Mouse (Mus musculus) R1 (cell line): ENCODE data around the gene Rffl.

Source experiments
- DNase-seq: peaks from one replicate; pipeline ENCODE4 v3.0.0-alpha.2; 2018; ENCODE audit warnings: low read depth, low spot score

Gene Rffl

GRCm38 (mm10) chr11:82874924-82875323 lies 3.9 kb upstream of the Rffl start:
- no peak for DNase-seq

- peak; percentile 89 for DNase-seq
Measured at GRCm38 (mm10) chr11:82870173-82871030, 608 bp downstream of the Rffl start.

- no peak for DNase-seq
Measured at GRCm38 (mm10) chr11:82869506-82870172, 1.4 kb downstream of the Rffl start.

- no peak for DNase-seq
Measured at GRCm38 (mm10) chr11:82867956-82868355, 3.1 kb downstream of the Rffl start.

- peak; percentile 61 for DNase-seq
Measured at GRCm38 (mm10) chr11:82866850-82867564, 4.0 kb downstream of the Rffl start.

- no peak for DNase-seq
Measured at GRCm38 (mm10) chr11:82865957-82866356, 5.1 kb downstream of the Rffl start.

- DNase-seq = no peak
Measured at GRCm38 (mm10) chr11:82863488-82863931, 7.5 kb downstream of the Rffl start.

GRCm38 (mm10) chr11:82863059-82863458 lies 8.0 kb downstream of the Rffl start:
- DNase-seq = no peak

GRCm38 (mm10) chr11:82862638-82863037 lies 8.4 kb downstream of the Rffl start:
- DNase-seq = no peak

- no peak for DNase-seq
Measured at GRCm38 (mm10) chr11:82861558-82861957, 9.5 kb downstream of the Rffl start.

GRCm38 (mm10) chr11:82860759-82861158 lies 10.3 kb downstream of the Rffl start:
- DNase-seq = no peak

- DNase-seq = peak; percentile 92
Measured at GRCm38 (mm10) chr11:82857307-82857848, 13.6 kb downstream of the Rffl start.

GRCm38 (mm10) chr11:82856032-82856431 lies 15.0 kb downstream of the Rffl start:
- no peak for DNase-seq

GRCm38 (mm10) chr11:82855327-82855973 lies 15.6 kb downstream of the Rffl start:
- DNase-seq = no peak

- DNase-seq = no peak
Measured at GRCm38 (mm10) chr11:82854111-82854510, 16.9 kb downstream of the Rffl start.

- DNase-seq = no peak
Measured at GRCm38 (mm10) chr11:82852958-82853357, 18.1 kb downstream of the Rffl start.

- no peak for DNase-seq
Measured at GRCm38 (mm10) chr11:82852540-82852939, 18.5 kb downstream of the Rffl start.

GRCm38 (mm10) chr11:82852115-82852514 lies 18.9 kb downstream of the Rffl start:
- DNase-seq = no peak

GRCm38 (mm10) chr11:82850259-82850658 lies 20.8 kb downstream of the Rffl start:
- no peak for DNase-seq

GRCm38 (mm10) chr11:82847571-82848000 lies 23.4 kb downstream of the Rffl start:
- DNase-seq = no peak

- DNase-seq = no peak
Measured at GRCm38 (mm10) chr11:82846938-82847337, 24.1 kb downstream of the Rffl start.
